Mouse (Mus musculus) kidney, postnatal 14 days (tissue): ENCODE measurements around the gene Ankfn1.
A peak's percentile ranks its signal among the peaks of the same experiment; 100 is the strongest.

Source experiments
- DNase-seq: peaks from one replicate; pipeline ENCODE4 v3.0.0; 2022; ENCODE audit warnings: mixed read lengths

Ankfn1 gene

DNA sequence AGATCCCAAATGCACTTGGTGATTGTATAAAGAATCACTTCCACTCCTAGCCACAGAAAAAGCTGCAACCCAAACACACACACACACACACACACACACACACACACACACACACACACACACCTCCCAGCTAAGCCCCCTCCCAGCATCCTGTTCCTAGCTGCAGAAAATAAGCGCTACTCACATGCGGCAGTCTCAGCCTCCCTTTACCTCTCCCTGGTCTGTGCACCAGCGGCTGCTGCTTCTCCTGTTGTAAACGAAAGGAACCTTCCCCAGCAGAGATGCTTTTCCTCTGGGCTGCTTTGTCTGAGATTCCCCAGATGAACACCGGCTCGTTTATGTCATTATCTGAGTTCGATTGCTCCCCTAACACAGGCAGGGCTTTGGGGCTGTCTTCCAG, at the start of gene Ankfn1:
Ankfn1 (minus strand) TSS at position 223 of the 400 bp plus-strand sequence.
- DNase-seq = no peak

DNA sequence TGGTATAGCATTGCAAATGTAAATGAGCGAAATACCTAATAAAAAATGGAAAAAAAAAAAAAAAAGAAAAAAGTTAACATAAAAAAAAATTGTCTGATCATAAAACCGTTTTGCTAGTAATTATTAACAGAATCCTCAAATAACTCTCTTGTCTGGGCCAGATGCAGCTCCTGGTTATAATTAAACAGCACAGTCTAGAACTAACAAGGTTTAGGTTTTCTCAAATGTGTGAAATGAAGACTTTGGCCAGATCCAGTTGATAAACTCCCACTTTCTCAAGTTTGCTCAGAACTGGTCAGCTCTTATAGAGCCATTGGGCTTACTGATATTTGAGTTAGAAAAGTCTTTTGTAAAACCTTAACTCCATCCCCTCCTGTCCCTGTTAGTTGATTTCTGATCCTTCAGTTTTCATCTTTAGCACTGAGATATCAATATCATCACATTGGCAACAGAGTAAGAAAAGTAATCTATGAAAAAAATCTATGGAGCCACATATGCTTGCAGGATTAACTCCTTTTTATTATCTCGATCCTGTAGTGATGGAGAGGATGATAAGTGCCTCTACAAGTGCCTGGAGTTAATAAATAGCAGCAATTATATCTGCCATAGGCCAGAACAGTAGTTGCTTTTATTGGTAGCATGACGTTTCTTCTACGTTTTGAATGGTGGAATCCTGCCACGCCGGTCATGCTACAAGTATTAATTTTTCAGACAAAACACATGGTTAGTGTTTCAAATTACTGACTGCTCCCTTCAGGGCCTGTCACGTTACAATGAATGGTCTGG, 46.4 kb upstream of the Ankfn1 start:
- no peak for DNase-seq

DNA sequence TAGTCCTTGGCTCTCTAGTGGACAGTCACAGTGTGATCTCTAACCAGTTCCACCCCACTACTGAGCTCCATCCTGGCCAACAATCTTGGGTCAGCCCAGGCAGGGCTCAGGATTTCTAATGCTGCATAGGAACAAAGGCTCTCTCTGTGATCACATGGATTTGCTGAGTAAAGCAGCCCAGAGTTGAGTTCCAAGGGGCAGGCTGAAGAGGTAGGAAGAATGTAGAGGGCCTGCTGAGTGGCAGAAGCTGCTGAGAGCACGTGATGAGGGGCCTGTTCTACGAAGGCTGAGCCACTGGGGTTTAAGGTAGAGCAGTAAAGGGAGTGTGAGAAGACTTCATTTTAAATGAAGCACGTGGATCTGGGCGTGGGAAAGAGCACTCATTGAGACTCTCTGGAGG, 41.1 kb upstream of the Ankfn1 start:
- DNase-seq = no peak

DNA sequence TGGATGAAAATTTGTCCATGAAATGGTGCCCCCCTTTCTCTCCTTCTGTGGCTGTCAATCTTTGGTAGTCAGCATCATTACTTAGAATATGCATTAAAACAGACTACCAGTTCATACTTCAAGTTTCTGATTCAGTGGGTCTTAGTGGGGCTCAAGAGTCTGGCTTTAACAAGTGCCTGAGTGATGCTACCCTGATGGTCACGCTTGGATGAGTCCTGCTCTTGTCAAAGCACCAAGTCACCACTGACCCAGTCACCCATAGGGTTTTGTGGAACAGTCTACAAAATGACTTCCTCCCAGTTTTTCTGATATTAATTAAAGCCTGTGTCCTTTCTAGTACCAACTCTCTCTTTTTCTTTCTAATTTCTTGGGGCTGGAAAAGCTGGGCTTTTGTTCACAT, 34.0 kb upstream of the Ankfn1 start:
- DNase-seq = no peak

DNA sequence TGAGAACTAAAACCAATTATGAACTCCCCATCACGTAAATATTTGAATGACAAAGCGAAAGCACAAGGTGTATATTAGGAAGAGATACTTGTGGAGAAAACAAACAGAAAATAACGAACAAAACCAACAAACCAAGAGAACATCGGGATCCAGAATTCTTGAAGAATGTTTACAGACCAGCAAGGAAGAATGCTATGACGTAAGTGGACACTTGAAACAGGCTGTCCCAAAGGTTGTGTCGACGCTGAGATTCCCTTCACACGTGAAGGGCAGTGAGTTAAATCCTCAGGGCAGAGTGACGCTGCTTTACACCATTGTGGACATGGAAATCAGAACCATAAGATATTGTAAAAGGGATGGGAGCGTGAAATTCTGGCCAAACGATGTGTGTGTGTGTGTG, 30.5 kb upstream of the Ankfn1 start:
- no peak for DNase-seq

DNA sequence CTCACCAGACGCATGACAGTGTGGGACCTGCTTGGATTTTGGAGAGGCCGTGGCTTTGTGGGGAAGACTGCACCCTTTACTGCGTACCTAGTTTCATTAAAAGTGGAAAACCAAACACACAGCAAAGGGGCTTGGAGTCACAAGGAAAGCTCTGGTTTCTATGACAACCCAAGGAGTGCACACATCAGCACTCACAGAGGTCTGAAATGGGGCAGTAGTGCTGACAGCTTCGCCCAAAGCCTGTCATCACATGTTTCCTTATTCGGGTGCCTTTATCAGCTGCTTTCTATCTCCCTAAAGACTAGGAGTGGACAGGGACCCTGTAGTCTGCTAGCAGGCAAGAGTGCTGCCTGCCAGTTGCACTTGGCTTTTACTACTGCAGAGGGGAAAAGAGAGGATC, 27.4 kb upstream of the Ankfn1 start:
- no peak for DNase-seq

DNA sequence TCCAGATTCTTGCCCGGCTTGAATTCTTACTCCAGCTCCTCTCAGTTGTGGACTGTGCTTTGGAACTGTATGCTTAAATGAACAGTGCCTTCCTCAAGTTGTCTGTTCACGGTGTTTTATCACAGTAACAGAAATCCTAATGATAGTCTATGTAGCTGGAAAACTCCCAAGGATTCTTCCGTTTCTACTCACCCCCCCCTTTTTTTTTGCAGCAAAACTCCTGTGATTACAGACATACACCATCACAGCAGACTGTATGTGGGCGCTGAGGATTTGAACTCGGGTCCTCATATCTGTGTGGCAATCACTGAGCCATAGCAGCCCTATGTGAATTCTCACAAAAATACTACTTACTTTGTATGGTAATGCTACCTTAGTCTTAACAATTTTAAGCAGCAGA, 26.5 kb upstream of the Ankfn1 start:
- DNase-seq = no peak

DNA sequence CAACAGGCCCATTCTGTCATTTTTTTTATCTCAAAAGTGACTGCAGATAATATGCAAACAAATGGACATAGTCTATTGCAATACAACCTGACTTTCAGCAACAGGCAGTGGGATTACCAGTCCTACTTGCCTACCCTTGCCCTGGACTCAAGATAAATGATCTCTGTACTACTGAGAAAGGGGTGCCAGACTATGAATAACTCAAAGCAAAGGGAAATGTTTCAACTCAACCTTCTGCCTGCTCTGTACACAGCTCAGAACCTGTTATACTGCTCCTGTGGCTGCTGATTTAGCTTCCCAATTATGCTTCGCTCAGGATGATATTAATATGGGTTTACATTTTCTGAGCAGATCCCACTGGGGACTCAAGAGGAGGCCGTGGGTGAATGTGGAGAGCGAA, 15.3 kb upstream of the Ankfn1 start:
- no peak for DNase-seq

DNA sequence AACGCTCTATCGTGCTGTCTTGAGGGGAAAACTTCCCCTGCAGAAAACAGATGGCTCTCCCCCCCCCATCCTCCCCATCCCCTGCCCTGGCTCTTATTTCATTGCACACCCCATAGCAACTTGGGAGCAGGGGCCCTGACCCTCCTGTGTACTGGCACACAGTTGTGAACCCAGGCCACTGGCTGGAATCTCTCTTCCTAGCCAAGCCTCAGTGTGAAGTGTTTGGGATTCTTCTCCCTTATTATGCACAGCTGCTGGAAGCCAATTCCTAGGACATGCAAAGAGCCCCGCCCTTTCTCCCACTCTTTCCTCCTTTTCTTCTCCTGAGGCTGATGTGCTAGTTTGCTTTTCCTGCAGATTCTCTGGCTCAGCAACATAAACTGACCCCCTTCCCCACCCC, 1.4 kb downstream of the Ankfn1 start:
- no peak for DNase-seq

DNA sequence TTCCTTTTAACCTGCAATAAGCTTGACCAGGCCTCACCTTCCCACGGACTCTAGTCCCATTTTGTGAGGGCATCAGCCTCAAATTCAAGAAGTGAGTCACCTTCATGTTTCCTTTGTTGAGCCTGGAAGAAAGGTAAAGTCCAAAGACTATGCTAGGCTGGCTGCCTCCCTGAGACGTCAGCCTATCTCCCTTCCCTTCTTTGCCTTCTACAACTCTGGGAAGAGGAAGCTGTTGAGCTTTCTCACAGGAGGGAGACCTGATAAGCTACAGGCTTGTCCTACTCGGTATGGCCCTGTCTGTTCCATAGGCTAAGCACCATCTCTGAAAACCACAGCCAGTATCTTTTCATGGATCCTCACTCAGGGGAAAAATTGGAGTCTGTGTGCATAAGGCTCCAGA, 2.5 kb downstream of the Ankfn1 start:
- DNase-seq = no peak

DNA sequence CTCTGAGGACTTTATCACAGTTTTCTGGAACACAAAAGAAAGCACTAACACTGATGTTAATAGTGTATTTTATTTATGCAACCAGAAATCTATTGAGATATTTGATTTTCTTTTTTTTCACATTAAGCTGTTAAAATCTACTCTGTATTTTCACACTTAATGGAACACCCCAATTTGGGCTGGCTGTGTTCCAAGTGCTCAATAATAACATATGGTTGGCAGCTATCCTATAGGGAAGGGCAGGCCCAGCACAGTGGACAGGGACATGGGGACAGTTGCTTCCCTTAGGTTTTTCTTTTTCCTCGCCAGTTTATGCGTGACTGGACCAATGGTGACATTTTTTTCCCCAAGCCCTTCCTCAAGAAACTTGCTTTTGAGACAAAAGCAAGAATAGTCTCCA, 4.5 kb downstream of the Ankfn1 start:
- DNase-seq = no peak

DNA sequence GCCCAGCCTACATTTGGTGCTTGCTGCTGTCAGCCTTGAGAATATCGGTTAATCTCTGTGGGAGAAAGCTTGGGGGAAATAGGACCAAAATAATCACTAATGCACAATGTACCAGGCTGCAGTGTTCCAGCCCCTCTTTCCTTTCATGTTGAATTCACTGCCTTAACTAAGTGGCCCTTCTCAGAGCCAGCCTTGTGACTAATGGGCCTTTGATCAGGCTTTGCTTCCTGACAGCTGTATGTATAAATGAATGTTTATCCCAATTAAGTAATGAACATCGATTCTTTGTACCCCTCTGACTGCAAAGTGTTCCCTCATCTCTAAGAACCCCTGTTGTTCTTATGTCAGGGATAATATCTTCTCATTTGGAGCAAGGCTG, 11.7 kb downstream of the Ankfn1 start:
- no peak for DNase-seq

DNA sequence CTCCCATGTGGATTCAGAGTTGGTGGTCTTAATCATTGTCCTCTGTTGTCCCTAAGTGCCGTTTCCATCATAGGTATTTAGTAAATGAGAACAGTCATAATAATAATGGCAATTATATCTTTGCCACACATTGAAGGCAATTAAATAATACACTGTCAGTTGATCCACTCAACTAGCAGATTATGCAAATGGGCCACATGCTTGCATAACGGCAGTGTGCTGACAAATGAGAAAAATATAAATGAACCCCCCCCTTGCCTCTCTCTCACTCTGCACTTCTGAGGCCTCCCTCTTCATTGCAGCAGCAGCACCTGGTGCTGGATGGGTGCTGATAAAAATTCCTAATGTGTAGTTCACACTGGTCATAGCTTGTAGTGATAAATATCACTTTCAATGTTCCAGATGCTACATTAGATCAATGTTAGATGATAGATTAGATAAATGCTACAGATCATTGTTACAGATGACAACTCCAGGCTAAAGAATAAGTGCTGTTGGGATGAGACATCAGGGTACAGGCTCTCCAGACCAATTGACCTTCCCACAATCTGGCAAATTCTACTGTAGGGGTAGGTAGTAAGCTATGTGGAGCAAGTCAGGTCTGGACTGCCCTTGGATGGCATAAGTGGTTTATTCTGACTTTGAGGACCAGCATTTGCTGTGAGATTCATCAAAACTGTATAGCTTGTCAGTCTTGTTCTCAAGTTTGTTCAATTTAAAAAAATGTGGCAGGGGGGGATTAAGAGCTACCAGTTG, 12.3 kb downstream of the Ankfn1 start:
- DNase-seq = no peak

DNA sequence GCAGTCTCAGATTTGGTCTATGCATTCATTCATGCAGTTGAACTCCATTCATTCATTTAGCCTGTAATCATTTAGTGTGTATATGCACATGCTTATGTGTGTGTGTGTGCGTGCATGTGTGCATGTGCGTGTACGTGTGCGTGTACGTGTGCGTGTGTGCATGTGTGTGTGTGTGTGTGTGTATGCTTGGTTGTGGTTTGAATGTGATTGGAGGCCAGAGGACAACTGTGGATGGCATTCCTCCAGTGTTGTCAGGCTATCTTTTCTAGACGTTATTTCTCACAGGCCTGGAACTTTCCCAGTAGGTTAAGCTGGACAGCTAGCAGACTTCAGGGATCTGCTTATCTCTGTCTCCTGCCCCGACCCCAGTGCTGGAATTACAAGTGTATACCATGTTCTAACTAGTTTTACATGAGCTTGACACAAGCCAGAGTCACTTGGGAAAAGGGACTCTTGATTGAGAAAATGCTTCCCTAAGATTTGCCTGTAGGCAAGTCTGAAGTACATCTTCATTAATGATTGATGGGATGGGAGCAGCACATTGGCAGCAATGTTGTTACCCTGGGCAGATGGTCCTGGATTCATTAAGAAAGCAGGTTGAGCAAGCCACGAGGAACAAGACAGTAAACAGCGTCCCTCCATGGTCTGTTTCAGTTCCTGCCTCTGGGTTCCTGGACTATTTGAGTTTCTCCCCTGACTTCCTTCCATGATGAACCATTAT, 43.3 kb downstream of the Ankfn1 start:
- DNase-seq = peak; percentile 47

DNA sequence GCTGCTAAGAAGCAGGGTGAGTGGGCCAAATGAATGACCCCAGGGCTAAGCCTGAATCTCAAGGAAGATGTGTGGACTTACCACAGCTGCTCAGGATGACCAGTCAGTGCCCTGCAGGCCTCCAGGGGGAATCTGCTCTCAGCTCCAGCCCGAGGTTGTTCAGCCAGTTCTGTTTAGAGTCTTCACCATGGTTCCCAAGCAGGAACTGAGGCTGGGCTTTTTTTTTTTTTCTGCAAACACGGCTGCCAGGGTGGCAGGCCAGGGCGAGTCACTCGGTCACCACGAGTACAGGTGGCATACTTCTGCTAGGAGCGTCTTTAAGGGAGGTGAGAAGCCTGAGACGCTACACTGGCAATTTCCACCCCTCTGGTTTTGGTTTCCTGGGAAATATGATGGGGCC, 43.9 kb downstream of the Ankfn1 start:
- no peak for DNase-seq

DNA sequence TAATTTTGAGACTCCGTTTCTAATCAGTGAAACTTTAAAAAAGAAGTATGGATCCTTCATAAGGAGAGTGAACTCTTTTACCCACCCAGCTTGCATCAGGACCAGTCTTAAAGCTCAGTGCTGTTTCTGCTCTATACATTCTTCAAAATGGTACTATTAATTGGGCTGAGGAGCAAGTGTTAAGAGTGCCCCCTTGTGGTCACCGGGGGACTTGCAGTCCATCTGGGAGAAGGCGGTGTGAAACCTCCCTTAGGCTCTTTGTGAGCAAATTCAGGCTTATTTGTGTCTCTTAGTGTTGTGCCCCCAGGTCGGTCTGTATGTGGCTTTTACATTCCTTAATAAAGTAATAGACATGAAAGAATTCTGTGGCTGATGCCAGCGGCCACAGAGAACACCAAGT, 56.6 kb downstream of the Ankfn1 start:
- DNase-seq = peak; percentile 71

DNA sequence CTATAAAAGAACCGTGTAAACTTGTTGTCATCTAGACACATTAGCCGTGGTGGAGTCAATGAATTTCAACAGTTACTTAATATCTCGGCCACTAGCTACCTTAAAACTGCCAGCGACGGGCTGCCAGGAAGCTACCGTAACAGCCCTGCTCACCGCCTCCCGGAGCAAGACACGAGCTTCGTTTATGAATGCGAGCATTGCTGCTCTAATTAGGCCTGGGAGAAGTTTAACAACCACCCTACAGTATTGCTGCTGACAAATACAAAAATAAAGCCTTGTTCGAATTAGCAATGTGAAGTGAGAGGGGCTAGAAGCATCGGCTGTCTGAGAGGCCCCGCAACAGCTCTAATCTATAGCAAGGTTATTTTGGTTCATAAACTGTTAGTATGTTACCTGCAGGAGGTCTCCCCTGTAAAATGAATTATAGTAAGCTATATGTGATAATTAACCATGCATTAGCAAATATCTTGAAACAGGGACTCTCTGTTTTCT, 58.9 kb downstream of the Ankfn1 start:
- no peak for DNase-seq

DNA sequence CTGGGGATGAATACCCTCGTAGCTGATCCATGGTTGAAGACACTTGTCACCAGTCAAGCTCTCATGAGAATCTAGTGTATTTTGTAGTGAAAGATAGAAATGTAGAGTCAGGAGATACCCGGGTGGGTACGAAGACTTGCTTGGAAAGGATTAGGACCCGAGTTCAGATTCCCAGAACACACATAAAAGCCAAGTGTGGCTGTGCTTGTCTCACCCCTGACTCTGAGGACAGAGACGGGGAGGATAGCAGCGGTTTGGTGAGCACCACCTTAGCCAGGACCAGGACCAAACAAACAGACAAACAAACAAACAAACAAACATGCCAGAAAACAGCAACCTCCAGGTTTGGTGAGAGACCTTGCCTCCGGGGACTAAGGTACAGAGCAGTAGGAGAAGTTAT, 61.1 kb downstream of the Ankfn1 start:
- no peak for DNase-seq

DNA sequence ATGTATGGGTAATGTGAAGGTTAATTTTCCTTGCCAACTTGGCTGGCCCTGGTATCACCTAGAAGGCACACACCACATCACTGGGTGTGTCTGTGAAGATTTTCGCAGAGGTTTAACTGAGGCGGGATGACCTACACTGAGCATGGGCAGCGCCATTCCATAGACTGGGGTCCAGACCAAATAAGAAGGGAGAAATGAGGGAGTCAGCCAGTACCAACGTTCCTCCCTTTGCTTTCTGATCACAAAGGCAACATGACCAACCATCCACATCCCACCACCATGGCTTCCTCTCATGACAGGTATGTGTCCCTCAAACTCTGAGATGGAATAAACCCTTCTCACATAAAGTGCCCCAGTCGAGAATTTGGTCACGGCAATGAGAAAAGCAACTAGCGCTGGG, 68.9 kb downstream of the Ankfn1 start:
- DNase-seq = no peak

DNA sequence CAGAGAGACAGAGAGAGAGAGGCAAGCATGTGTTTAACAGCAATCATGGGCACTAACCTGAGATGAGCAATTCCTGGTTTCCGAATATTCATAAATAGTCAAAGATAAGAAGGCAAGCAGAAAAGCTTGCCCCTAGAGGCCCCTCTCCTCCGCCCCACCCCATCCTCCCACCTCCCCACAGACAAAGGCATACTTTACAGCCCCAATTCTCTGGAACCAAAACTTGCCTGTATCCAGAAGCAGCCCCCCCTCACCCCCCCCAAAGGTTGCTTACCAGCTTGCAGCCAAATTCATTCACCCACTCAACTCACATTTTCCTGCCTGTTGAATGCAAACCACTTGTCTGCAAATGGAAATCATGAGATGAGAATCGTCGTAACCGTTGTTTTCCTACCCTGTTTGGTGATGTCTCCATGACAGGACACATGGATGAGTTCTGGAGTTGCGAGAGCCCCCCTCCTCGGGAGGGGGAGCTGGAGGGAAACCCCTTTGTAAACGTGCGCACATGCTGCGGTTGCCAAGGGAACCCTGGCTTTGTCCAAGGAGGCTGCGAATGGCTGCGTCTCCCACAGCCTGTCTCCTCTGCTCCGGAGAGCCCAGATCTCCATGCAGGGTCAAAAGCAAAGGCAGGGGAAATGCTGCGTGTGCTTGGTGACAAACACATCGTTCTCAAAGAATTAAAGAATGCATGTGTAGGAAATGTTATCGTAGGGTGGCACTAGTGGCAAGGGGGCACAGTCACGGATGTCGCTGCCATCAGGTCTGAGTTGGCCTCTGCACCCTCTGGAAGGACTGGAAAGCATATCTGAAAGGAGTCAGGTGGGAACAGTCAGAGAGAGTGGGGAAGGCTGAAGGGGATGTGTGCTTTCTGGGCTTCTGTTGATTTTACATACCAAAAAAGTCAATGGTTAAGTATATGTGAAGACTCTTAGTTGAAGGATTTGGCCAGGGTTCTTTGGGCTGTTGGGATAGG, 80.7 kb downstream of the Ankfn1 start:
- no peak for DNase-seq

DNA sequence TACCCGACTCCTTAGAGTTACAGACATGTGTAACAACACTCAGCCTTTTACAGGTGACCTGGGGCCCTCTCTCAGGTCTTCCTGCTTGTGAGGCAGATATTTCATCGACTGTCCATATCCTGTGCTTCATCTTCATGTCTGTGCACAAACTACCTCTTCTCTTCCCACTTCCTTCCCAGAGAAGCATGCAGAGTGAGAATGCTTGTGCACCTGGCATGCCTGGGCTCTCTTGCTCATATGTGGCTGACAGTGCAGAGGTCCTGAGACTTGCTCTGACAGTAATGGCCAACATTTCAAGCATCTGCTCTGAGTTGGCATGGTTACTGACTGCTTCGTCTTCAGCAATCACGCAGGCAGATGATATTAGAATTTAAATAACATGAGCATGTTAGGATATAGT, 83.8 kb downstream of the Ankfn1 start:
- DNase-seq = no peak

DNA sequence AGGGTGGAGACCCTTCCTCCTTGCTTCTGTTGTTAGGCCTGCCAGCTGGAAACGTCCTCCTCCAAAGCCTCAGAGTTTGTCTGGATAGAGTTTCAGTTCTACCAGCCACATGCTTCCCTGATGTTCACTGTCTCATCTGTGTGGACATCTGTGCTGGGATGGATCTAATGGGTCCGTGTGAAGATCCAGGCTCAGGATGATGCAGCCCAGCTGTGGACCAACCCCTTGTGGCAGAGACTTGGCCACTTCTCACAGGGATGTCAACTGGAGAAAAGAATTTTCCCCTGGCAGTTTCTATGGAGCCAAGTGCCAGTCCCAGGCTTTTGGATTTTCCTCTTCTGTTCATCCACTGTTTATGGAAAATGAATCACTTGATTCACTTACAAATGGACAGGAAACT, 100.5 kb downstream of the Ankfn1 start:
- DNase-seq = no peak
